In genomic region chr5:44159231-44159630, GRCm38 (mm10) we compare ENCODE assay signal across 23 mouse cellular contexts.
"Had no signal": no experiment of that assay in that cellular context is flagged by ENCODE, and none has a peak within 500 bp of the region (broad histone marks: within the 10 kb centered on the region; RNA-seq: fewer than 3 reads in every experiment).

No protein-coding gene starts in this region.

- H3K4me3 ChIP-seq: heart, embryonic 10.5 days; heart, embryonic 12.5 days; hindbrain, embryonic 13.5 days; hindbrain, embryonic 15.5 days; kidney, embryonic 15.5 days; limb, embryonic 13.5 days; limb, embryonic 15.5 days; liver, embryonic 12.5 days had no signal

- H3K4me2 ChIP-seq: heart, embryonic 12.5 days; hindbrain, embryonic 13.5 days; hindbrain, embryonic 15.5 days; kidney, embryonic 15.5 days; limb, embryonic 13.5 days; limb, embryonic 15.5 days; liver, embryonic 12.5 days had no signal

- H3K27ac ChIP-seq: heart, embryonic 10.5 days; hindbrain, embryonic 13.5 days; hindbrain, embryonic 15.5 days; hindbrain, postnatal 0 days; kidney, embryonic 15.5 days; kidney, postnatal 0 days; limb, embryonic 13.5 days; limb, embryonic 15.5 days; liver, embryonic 12.5 days; liver, embryonic 14.5 days had no signal

- H3K4me1 ChIP-seq: heart, embryonic 10.5 days; heart, embryonic 12.5 days; hindbrain, embryonic 13.5 days; hindbrain, embryonic 15.5 days; kidney, embryonic 15.5 days; limb, embryonic 13.5 days; limb, embryonic 15.5 days had no signal

- DNase-seq: gastrocnemius, postnatal 14 days; gastrocnemius, postnatal 36 days; heart, adult 18-20 months; heart, postnatal 10 days; kidney, adult 11 months; kidney, adult 2 months; kidney, adult 9 months; kidney, postnatal 14 days; kidney, postnatal 36 days; layer of hippocampus, adult 9-11 months; layer of hippocampus, postnatal 36 days; left cerebral cortex, postnatal 4 days had no signal

- H3K9me3 ChIP-seq: heart, embryonic 10.5 days; heart, embryonic 12.5 days; hindbrain, embryonic 13.5 days; hindbrain, embryonic 15.5 days; kidney, embryonic 15.5 days; limb, embryonic 13.5 days; limb, embryonic 15.5 days; liver, embryonic 12.5 days had no signal

- H3K9ac ChIP-seq: heart, embryonic 12.5 days; hindbrain, embryonic 13.5 days; hindbrain, embryonic 15.5 days; kidney, embryonic 15.5 days; limb, embryonic 13.5 days; limb, embryonic 15.5 days; liver, embryonic 12.5 days; liver, embryonic 14.5 days had no signal

- H3K36me3 ChIP-seq: heart, embryonic 10.5 days; heart, embryonic 12.5 days; hindbrain, embryonic 13.5 days; hindbrain, embryonic 15.5 days; kidney, embryonic 15.5 days; limb, embryonic 13.5 days; limb, embryonic 15.5 days; liver, embryonic 12.5 days had no signal

- H3K27me3 ChIP-seq: heart, embryonic 12.5 days; hindbrain, embryonic 13.5 days; hindbrain, embryonic 15.5 days; kidney, embryonic 15.5 days; limb, embryonic 13.5 days; limb, embryonic 15.5 days; liver, embryonic 12.5 days had no signal

- ATAC-seq: hindbrain, postnatal 0 days; liver, embryonic 12.5 days had no signal
